ENCODE assay signal across 12 mouse cellular contexts in the genomic region with DNA sequence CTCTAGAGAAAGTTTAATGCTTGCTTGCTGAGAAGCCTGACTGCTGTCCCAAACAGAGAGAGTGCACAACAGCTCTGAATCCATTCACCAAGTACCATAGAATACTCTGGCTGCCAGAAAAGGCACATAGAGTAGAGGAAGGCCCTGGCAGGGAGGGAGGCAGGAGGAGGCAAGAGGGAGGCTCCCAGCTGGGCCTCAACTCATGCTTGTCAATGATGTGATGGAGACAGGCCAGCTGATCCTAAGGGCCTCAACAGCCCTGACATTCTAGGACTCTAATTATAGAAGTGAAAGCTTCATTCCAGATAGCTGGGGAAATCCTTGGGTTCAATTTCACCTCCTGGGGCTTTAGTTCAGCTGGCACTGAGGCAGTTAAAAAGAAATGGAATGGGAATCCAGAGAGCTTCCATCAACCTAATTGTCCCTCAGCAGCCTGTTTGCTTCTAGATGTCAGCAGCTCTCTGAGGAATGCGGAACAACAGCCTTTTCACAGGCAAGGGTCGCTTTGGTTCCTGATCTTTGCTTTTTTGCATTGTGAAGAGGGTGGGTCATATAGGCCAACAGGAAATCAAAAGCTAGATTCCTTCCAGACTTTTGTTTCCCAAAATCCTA.
DNase-seq lines count a peak whose midpoint lies in the region; ATAC-seq and TF ChIP-seq lines count a peak whose summit lies in the region.
"Had no signal": no experiment of that assay in that cellular context is flagged by ENCODE, and none has a peak within 500 bp of the region (broad histone marks: within the 10 kb centered on the region; RNA-seq: fewer than 3 reads in every experiment).

No protein-coding gene starts in this region.

- H3K9ac ChIP-seq in kidney, embryonic 14.5 days (ENCODE audit: low read depth, low read length), result no peak overlapping the region
- H3K9ac ChIP-seq in embryonic facial prominence, embryonic 14.5 days (ENCODE audit: low read depth, low read length), result no peak overlapping the region
- no peak overlapping the region for H3K9ac ChIP-seq in lung, embryonic 16.5 days (ENCODE audit: low read length)
- H3K9ac ChIP-seq: hindbrain, embryonic 14.5 days had no signal

- no peak overlapping the region for H3K27ac ChIP-seq in kidney, adult 2 months (ENCODE audit: insufficient read depth, low read depth, low read length)
- no peak overlapping the region for H3K27ac ChIP-seq in kidney, embryonic 14.5 days (ENCODE audit: low read depth, low read length)
- H3K27ac ChIP-seq in bone marrow macrophage, adult 2 months (ENCODE audit: insufficient read depth, low read depth, low read length), result peak overlapping the region; percentile 8; the same call in 1 of the 2 replicates
- no peak overlapping the region for H3K27ac ChIP-seq in embryonic facial prominence, embryonic 14.5 days (replicated peaks; ENCODE audit: low read depth, low read length)
- H3K27ac ChIP-seq in lung, embryonic 16.5 days (ENCODE audit: low read length), result peak overlapping the region; percentile 29
- H3K27ac ChIP-seq: hindbrain, embryonic 14.5 days; layer of hippocampus, adult 2 months had no signal

- H3K36me3 ChIP-seq in kidney, adult 2 months (ENCODE audit: control insufficient read depth, insufficient read depth, low read length), result no peaks in the 10 kb centered on the region
- no peaks in the 10 kb centered on the region for H3K36me3 ChIP-seq in kidney, embryonic 14.5 days (ENCODE audit: control insufficient read depth, insufficient read depth, low read length)
- no peaks in the 10 kb centered on the region for H3K36me3 ChIP-seq in embryonic facial prominence, embryonic 14.5 days (ENCODE audit: control insufficient read depth, insufficient read depth, low read length)
- no peaks in the 10 kb centered on the region for H3K36me3 ChIP-seq in lung, embryonic 16.5 days (ENCODE audit: control insufficient read depth, insufficient read depth, low read length)

- TF ChIP-seq CTCF in kidney, adult 2 months (conservative IDR thresholded peaks at IDR 0.05; ENCODE audit: insufficient read depth, insufficient read length, low read depth, low read length), result no peak
- no peak for TF ChIP-seq CTCF in bone marrow macrophage, adult 2 months (IDR thresholded peaks at IDR 0.05; ENCODE audit: low read depth, low read length)

- H3K27me3 ChIP-seq in kidney, adult 2 months (replicated peaks; ENCODE audit: control insufficient read depth, insufficient read depth, low read length), result no peaks in the 10 kb centered on the region
- no peaks in the 10 kb centered on the region for H3K27me3 ChIP-seq in kidney, embryonic 14.5 days (ENCODE audit: control insufficient read depth, insufficient read depth, low read length)
- no peaks in the 10 kb centered on the region; the same call in 1 of the 2 replicates for H3K27me3 ChIP-seq in embryonic facial prominence, embryonic 14.5 days (replicated peaks; ENCODE audit: control insufficient read depth, insufficient read depth, low read length)
- no peaks in the 10 kb centered on the region for H3K27me3 ChIP-seq in lung, embryonic 16.5 days (ENCODE audit: control insufficient read depth, insufficient read depth, low read depth, low read length)

- no peak for TF ChIP-seq POLR2A in kidney, adult 2 months (IDR thresholded peaks at IDR 0.05; ENCODE audit: low read depth, low read length)
- no peak for TF ChIP-seq POLR2A in bone marrow macrophage, adult 2 months (IDR thresholded peaks at IDR 0.05; ENCODE audit: borderline replicate concordance, low read depth, low read length)

- H3K4me2 ChIP-seq in kidney, embryonic 14.5 days (replicated peaks; ENCODE audit: low read depth, low read length), result no peak overlapping the region
- no peak overlapping the region for H3K4me2 ChIP-seq in embryonic facial prominence, embryonic 14.5 days (ENCODE audit: low read depth, low read length)
- H3K4me2 ChIP-seq in lung, embryonic 16.5 days (ENCODE audit: low read depth, low read length), result no peak overlapping the region
- H3K4me2 ChIP-seq: hindbrain, embryonic 14.5 days had no signal

- WGBS in kidney, adult 2 months, result 61% methylated on average over 2 of the region's 2 CpGs
- WGBS in kidney, embryonic 14.5 days, result 48% methylated on average over 2 of the region's 2 CpGs
- WGBS in embryonic facial prominence, embryonic 14.5 days, result 43% methylated on average over 2 of the region's 2 CpGs
- 26% methylated on average over 2 of the region's 2 CpGs for WGBS in lung, embryonic 16.5 days

- H3K4me1 ChIP-seq in kidney, adult 2 months (ENCODE audit: control insufficient read depth, insufficient read depth, low read length), result no peaks in the 10 kb centered on the region
- no peaks in the 10 kb centered on the region for H3K4me1 ChIP-seq in kidney, embryonic 14.5 days (ENCODE audit: control insufficient read depth, insufficient read depth, low read length)
- H3K4me1 ChIP-seq in bone marrow macrophage, adult 2 months (ENCODE audit: control insufficient read depth, insufficient read depth, low read length), result peaks cover 39% of the 10 kb centered on the region
- no peaks in the 10 kb centered on the region for H3K4me1 ChIP-seq in embryonic facial prominence, embryonic 14.5 days (ENCODE audit: control insufficient read depth, insufficient read depth, low read length)
- H3K4me1 ChIP-seq in lung, embryonic 16.5 days (replicated peaks; ENCODE audit: control insufficient read depth, insufficient read depth, low read length), result no peaks in the 10 kb centered on the region

- no peaks in the 10 kb centered on the region for H3K9me3 ChIP-seq in kidney, embryonic 14.5 days (ENCODE audit: control insufficient read depth, low read length)
- H3K9me3 ChIP-seq in embryonic facial prominence, embryonic 14.5 days (ENCODE audit: control insufficient read depth, low read length), result no peaks in the 10 kb centered on the region
- H3K9me3 ChIP-seq in lung, embryonic 16.5 days (ENCODE audit: control insufficient read depth, low read length), result no peaks in the 10 kb centered on the region

- H3K4me3 ChIP-seq in kidney, adult 2 months (ENCODE audit: insufficient read depth, low read depth, low read length), result no peak overlapping the region
- H3K4me3 ChIP-seq in kidney, embryonic 14.5 days (ENCODE audit: low read length), result no peak overlapping the region
- no peak overlapping the region for H3K4me3 ChIP-seq in bone marrow macrophage, adult 2 months (ENCODE audit: insufficient read depth, low read length)
- H3K4me3 ChIP-seq in embryonic facial prominence, embryonic 14.5 days (ENCODE audit: low read depth, low read length), result no peak overlapping the region
- H3K4me3 ChIP-seq in lung, embryonic 16.5 days (ENCODE audit: low read length), result no peak overlapping the region
- H3K4me3 ChIP-seq: layer of hippocampus, adult 2 months had no signal

- peak; percentile 3 for DNase-seq in kidney, adult 2 months
- DNase-seq in embryonic facial prominence, embryonic 14.5 days (ENCODE audit: low spot score), result peak; percentile 26
- DNase-seq in layer of hippocampus, adult 8-10 months (ENCODE audit: low spot score in 2 of 2), result no peak
- DNase-seq in right cerebral cortex, postnatal 10 days (ENCODE audit: low spot score in 2 of 2), result no peak
- no peak for DNase-seq in thymus, postnatal 0 days (ENCODE audit: low spot score)
- DNase-seq: adrenal gland, postnatal 10 days; cerebellum, adult 11 months had no signal

- no peak; the same call in 1 of the 2 replicates for ATAC-seq in kidney, embryonic 14.5 days (ENCODE audit: low FRiP score, low TSS enrichment)
- peak; percentile 63; the same call in 1 of the 2 replicates for ATAC-seq in embryonic facial prominence, embryonic 14.5 days (ENCODE audit: low read depth)
- ATAC-seq in lung, embryonic 16.5 days (ENCODE audit: low read depth), result peak; percentile 88

Comparison
In these comparisons a context has a peak if more than half of its experiments do, and no peak if none do; other contexts are left out.
1. DNase-seq: peak in kidney, adult 2 months (single experiment) and embryonic facial prominence, embryonic 14.5 days (single experiment); none in layer of hippocampus, adult 8-10 months (0 of 2), right cerebral cortex, postnatal 10 days (0 of 2) and thymus, postnatal 0 days (single experiment).
2. H3K27ac ChIP-seq: peak in bone marrow macrophage, adult 2 months (single experiment) and lung, embryonic 16.5 days (single experiment); none in kidney, adult 2 months (single experiment), kidney, embryonic 14.5 days (single experiment) and embryonic facial prominence, embryonic 14.5 days (single experiment).